Mouse (Mus musculus) urinary bladder, postnatal 4 days (tissue): ENCODE measurements around the gene Bbs9.
"Not testable (repeated sequence)": the region's sequence is repeated elsewhere in the genome, so short reads cannot be mapped to it uniquely, and the experiment has no call there.

Source experiments
- DNase-seq, 2 experiments: peaks; one replicate each; pipeline ENCODE4 v3.0.0; 2021 to 2022; ENCODE audit warnings: low spot score in 2 of 2

Gene Bbs9

GRCm38 (mm10) chr9:22848800-22849199 is 373.3 kb downstream of the Bbs9 start:
- DNase-seq = no peak

- DNase-seq = no peak
These were observed 373.7 kb downstream of the Bbs9 start for GRCm38 (mm10) chr9:22849212-22849611.

GRCm38 (mm10) chr9:22869147-22869546 is 393.6 kb downstream of the Bbs9 start:
- DNase-seq = not testable (repeated sequence)

DNA sequence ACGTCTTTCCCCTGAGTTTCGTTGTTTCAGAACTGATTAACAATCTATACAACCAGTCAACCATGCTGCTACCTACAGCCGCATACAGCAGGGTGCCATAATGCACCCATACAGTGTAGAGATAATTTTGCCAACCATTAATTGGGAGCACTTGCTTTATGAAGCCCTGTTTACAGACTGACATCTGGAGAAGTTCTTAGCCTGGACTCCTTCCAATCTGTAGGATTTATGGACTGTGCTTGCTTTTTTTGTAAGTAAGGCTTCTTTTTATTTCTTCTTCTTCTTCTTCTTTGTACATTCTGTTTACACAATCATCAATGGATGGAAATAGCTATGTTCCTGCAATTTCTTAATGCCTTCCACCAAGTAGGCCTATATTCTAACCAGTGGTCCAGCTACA is 395.1 kb downstream of the Bbs9 start:
- no peak for DNase-seq

DNA sequence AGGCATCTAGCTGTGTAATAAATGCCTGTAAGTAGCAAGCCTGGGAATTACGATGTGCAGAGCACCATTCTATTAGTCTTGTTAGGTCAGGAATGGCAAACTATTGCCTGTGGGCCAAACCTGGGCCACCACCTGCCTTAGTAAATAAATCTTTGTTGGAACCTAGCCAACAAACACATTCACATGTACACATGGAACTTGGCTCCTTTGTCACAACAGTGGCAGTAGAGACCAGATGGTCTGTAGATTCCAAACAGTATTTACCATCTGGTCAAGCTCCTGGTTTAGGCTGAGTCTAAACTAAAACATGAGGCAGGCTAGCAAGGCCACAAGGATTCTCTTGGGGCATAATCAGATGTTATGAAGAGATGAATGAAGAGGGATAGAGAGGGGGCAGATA is 399.7 kb downstream of the Bbs9 start:
- no peak for DNase-seq

- no peak for DNase-seq
These were observed 403.8 kb downstream of the Bbs9 start for GRCm38 (mm10) chr9:22879266-22879665.

DNA sequence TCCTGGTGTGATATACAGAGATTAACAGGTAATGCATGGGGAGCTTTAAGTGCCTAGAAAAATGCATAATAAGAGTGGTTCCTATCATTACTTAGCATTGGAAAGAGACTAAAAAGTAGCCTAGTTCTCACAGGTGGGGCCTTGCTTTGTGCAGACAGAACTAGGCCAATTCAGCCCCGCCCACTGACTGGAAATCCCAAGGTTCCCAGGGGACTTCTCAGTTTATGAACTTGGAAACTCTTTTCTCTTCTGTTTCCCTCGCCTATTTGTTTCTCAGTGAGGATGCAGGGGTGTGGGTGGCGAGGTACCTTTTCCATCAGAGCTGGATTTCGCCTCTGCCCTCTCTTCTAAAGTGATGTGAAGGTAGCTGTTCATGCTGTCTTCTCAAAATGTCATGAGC is 410.8 kb downstream of the Bbs9 start:
- DNase-seq = no peak

- no peak for DNase-seq
These were observed 429.9 kb downstream of the Bbs9 start for GRCm38 (mm10) chr9:22905434-22905833.

GRCm38 (mm10) chr9:22916808-22917207 is 441.3 kb downstream of the Bbs9 start:
- DNase-seq = no peak

DNA sequence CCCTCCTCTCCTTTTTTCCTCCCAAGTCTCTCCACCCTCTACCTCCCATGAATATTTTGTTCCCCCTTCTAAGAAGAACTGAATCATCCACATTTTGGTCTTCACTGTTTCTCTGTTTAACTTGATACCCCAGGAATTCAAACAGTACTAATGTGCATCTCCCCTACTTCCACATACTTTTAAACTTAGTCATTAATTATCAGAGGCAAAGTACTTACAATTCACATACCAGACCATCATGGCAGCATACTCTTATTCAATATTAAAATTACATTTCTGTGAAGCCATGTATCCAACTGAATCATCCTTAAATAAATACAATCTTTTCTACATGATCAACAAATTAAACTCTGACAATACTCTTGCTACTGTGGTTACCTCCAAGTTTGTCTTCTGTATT is 460.1 kb downstream of the Bbs9 start:
- DNase-seq = no peak
